Mouse (Mus musculus) spleen, adult 2 months (tissue): ENCODE measurements around the gene Itsn1.

Experiments used
- CTCF ChIP-seq: fragments of 200-500 bp; IDR thresholded peaks from 2 replicates; pipeline ENCODE4 v1.5.1; 2011; ENCODE audit warnings: mild to moderate bottlenecking, inconsistent platforms; ENCODE audit not compliant: insufficient read depth, insufficient read length, insufficient replicate concordance; ENCODE audit errors: extremely low read depth
- POLR2A ChIP-seq: fragments of 200-500 bp; IDR thresholded peaks from 2 replicates; pipeline ENCODE4 v1.6.1; 2011; ENCODE audit warnings: low read depth, low read length, inconsistent platforms

- no peak for TF ChIP-seq POLR2A
- TF ChIP-seq CTCF: no peak
These were observed 96.8 kb downstream of the Itsn1 start for GRCm38 (mm10) chr16:91825774-91826325.
